Mouse (Mus musculus): ENCODE data around the gene Arhgap15. TPM values are rescaled to one million over a fixed set of nuclear protein-coding genes. Genes with fewer than 3 reads are reported as not detected.

Arhgap15 gene
- total RNA-seq, 1 experiment: not detected

- no peak for DNase-seq (ENCODE audit: low read depth, low spot score)
- Histone ChIP-seq H3K36me3 (ENCODE audit: control insufficient read depth, insufficient read depth, low read length, poor library complexity, severe bottlenecking) (no peaks in the 10 kb centered on the region), H3K27ac (ENCODE audit: insufficient read depth, low read depth, low read length, poor library complexity, severe bottlenecking) (no peak overlapping the region), H3K9ac (ENCODE audit: insufficient read depth, low read depth, low read length, poor library complexity, severe bottlenecking) (no peak overlapping the region), H3K9me3 (ENCODE audit: control insufficient read depth, insufficient read depth, low read depth, low read length) (no peaks in the 10 kb centered on the region), H3K4me1 (ENCODE audit: control insufficient read depth in 2 of 2, insufficient read depth in 2 of 2, low read length in 2 of 2, poor library complexity in 1 of 2) (no peaks in the 10 kb centered on the region), H3K4me3 (ENCODE audit: insufficient read depth in 1 of 2, low read depth in 1 of 2, low read length in 2 of 2, poor library complexity in 1 of 2, severe bottlenecking in 1 of 2) (no peak overlapping the region)
- no peak for TF ChIP-seq CHD2 (IDR thresholded peaks at IDR 0.05; ENCODE audit: low read depth, low read length)
- TF ChIP-seq HCFC1 (IDR thresholded peaks at IDR 0.05; ENCODE audit: borderline replicate concordance, insufficient read depth, low read length): no peak
- TF ChIP-seq ZC3H11A (IDR thresholded peaks at IDR 0.05; ENCODE audit: borderline replicate concordance, low read depth, low read length): no peak
- TF ChIP-seq MAFK (IDR thresholded peaks at IDR 0.05; ENCODE audit: insufficient read depth, low read depth, low read length): no peak
- TF ChIP-seq ZNF384 (IDR thresholded peaks at IDR 0.05; ENCODE audit: low read depth, low read length): no peak
- in situ Hi-C loops (cut with MboI; ENCODE audit: low sequenced_read_pairs in 2 of 2, unreplicated experiment in 2 of 2): no loop called here
Observed at GRCm38 (mm10) chr2:44044634-44045033, 296.0 kb downstream of the Arhgap15 start.

- Histone ChIP-seq H3K9ac (ENCODE audit: insufficient read depth, low read depth, low read length, poor library complexity, severe bottlenecking) (no peak overlapping the region), H3K9me3 (ENCODE audit: control insufficient read depth, insufficient read depth, low read depth, low read length) (no peaks in the 10 kb centered on the region), H3K4me3 (ENCODE audit: insufficient read depth in 1 of 2, low read depth in 1 of 2, low read length in 2 of 2, poor library complexity in 1 of 2, severe bottlenecking in 1 of 2) (no peak overlapping the region), H3K36me3 (ENCODE audit: control insufficient read depth, insufficient read depth, low read length, poor library complexity, severe bottlenecking) (no peaks in the 10 kb centered on the region), H3K27ac (ENCODE audit: insufficient read depth, low read depth, low read length, poor library complexity, severe bottlenecking) (no peak overlapping the region), H3K4me1 (ENCODE audit: control insufficient read depth in 2 of 2, insufficient read depth in 2 of 2, low read length in 2 of 2, poor library complexity in 1 of 2) (no peaks in the 10 kb centered on the region)
- in situ Hi-C loops (cut with MboI; ENCODE audit: low sequenced_read_pairs in 2 of 2, unreplicated experiment in 2 of 2): no loop called here
- no peak for TF ChIP-seq ZNF384 (IDR thresholded peaks at IDR 0.05; ENCODE audit: low read depth, low read length)
- no peak for TF ChIP-seq MAFK (IDR thresholded peaks at IDR 0.05; ENCODE audit: insufficient read depth, low read depth, low read length)
- DNase-seq (ENCODE audit: low read depth, low spot score): no peak
Observed at GRCm38 (mm10) chr2:44045231-44045630, 296.6 kb downstream of the Arhgap15 start.

- TF ChIP-seq HCFC1 (IDR thresholded peaks at IDR 0.05; ENCODE audit: borderline replicate concordance, insufficient read depth, low read length): no peak
- TF ChIP-seq ZNF384 (IDR thresholded peaks at IDR 0.05; ENCODE audit: low read depth, low read length): no peak
- no peak for TF ChIP-seq MAFK (IDR thresholded peaks at IDR 0.05; ENCODE audit: insufficient read depth, low read depth, low read length)
- no peak for TF ChIP-seq ZC3H11A (IDR thresholded peaks at IDR 0.05; ENCODE audit: borderline replicate concordance, low read depth, low read length)
- no peak for TF ChIP-seq CHD2 (IDR thresholded peaks at IDR 0.05; ENCODE audit: low read depth, low read length)
- no peak overlapping the region for H3K9ac ChIP-seq (ENCODE audit: insufficient read depth, low read depth, low read length, poor library complexity, severe bottlenecking)
- no peak overlapping the region for H3K27ac ChIP-seq (ENCODE audit: insufficient read depth, low read depth, low read length, poor library complexity, severe bottlenecking)
- H3K9me3 ChIP-seq (ENCODE audit: control insufficient read depth, insufficient read depth, low read depth, low read length): no peaks in the 10 kb centered on the region
- in situ Hi-C loops (cut with MboI; ENCODE audit: low sequenced_read_pairs in 2 of 2, unreplicated experiment in 2 of 2): no loop called here
- DNase-seq (ENCODE audit: low read depth, low spot score): no peak
- no peak overlapping the region for H3K4me3 ChIP-seq (ENCODE audit: insufficient read depth in 1 of 2, low read depth in 1 of 2, low read length in 2 of 2, poor library complexity in 1 of 2, severe bottlenecking in 1 of 2)
- H3K4me1 ChIP-seq (ENCODE audit: control insufficient read depth in 2 of 2, insufficient read depth in 2 of 2, low read length in 2 of 2, poor library complexity in 1 of 2): no peaks in the 10 kb centered on the region
- H3K36me3 ChIP-seq (ENCODE audit: control insufficient read depth, insufficient read depth, low read length, poor library complexity, severe bottlenecking): no peaks in the 10 kb centered on the region
Observed at GRCm38 (mm10) chr2:44060306-44060705, 311.7 kb downstream of the Arhgap15 start.

GRCm38 (mm10) chr2:44060716-44061115, 312.1 kb downstream of the Arhgap15 start:
- TF ChIP-seq MAFK (IDR thresholded peaks at IDR 0.05; ENCODE audit: insufficient read depth, low read depth, low read length): no peak
- no peak for TF ChIP-seq CHD2 (IDR thresholded peaks at IDR 0.05; ENCODE audit: low read depth, low read length)
- no peak for TF ChIP-seq HCFC1 (IDR thresholded peaks at IDR 0.05; ENCODE audit: borderline replicate concordance, insufficient read depth, low read length)
- no peak for TF ChIP-seq ZNF384 (IDR thresholded peaks at IDR 0.05; ENCODE audit: low read depth, low read length)
- no peak for TF ChIP-seq ZC3H11A (IDR thresholded peaks at IDR 0.05; ENCODE audit: borderline replicate concordance, low read depth, low read length)
- Histone ChIP-seq H3K9ac (ENCODE audit: insufficient read depth, low read depth, low read length, poor library complexity, severe bottlenecking) (no peak overlapping the region), H3K4me1 (ENCODE audit: control insufficient read depth in 2 of 2, insufficient read depth in 2 of 2, low read length in 2 of 2, poor library complexity in 1 of 2) (no peaks in the 10 kb centered on the region), H3K4me3 (ENCODE audit: insufficient read depth in 1 of 2, low read depth in 1 of 2, low read length in 2 of 2, poor library complexity in 1 of 2, severe bottlenecking in 1 of 2) (no peak overlapping the region), H3K27ac (ENCODE audit: insufficient read depth, low read depth, low read length, poor library complexity, severe bottlenecking) (no peak overlapping the region), H3K9me3 (ENCODE audit: control insufficient read depth, insufficient read depth, low read depth, low read length) (no peaks in the 10 kb centered on the region), H3K36me3 (ENCODE audit: control insufficient read depth, insufficient read depth, low read length, poor library complexity, severe bottlenecking) (no peaks in the 10 kb centered on the region)
- DNase-seq (ENCODE audit: low read depth, low spot score): no peak
- in situ Hi-C loops (cut with MboI; ENCODE audit: low sequenced_read_pairs in 2 of 2, unreplicated experiment in 2 of 2): no loop called here

- no peaks in the 10 kb centered on the region for H3K4me1 ChIP-seq (ENCODE audit: control insufficient read depth in 2 of 2, insufficient read depth in 2 of 2, low read length in 2 of 2, poor library complexity in 1 of 2)
- H3K4me3 ChIP-seq (ENCODE audit: insufficient read depth in 1 of 2, low read depth in 1 of 2, low read length in 2 of 2, poor library complexity in 1 of 2, severe bottlenecking in 1 of 2): no peak overlapping the region
- in situ Hi-C loops (cut with MboI; ENCODE audit: low sequenced_read_pairs in 2 of 2, unreplicated experiment in 2 of 2): no loop called here
- no peak for DNase-seq (ENCODE audit: low read depth, low spot score)
- H3K36me3 ChIP-seq (ENCODE audit: control insufficient read depth, insufficient read depth, low read length, poor library complexity, severe bottlenecking): no peaks in the 10 kb centered on the region
- no peak overlapping the region for H3K27ac ChIP-seq (ENCODE audit: insufficient read depth, low read depth, low read length, poor library complexity, severe bottlenecking)
- H3K9me3 ChIP-seq (ENCODE audit: control insufficient read depth, insufficient read depth, low read depth, low read length): no peaks in the 10 kb centered on the region
- no peak overlapping the region for H3K9ac ChIP-seq (ENCODE audit: insufficient read depth, low read depth, low read length, poor library complexity, severe bottlenecking)
- no peak for TF ChIP-seq ZC3H11A (IDR thresholded peaks at IDR 0.05; ENCODE audit: borderline replicate concordance, low read depth, low read length)
- TF ChIP-seq HCFC1 (IDR thresholded peaks at IDR 0.05; ENCODE audit: borderline replicate concordance, insufficient read depth, low read length): no peak
- TF ChIP-seq ZNF384 (IDR thresholded peaks at IDR 0.05; ENCODE audit: low read depth, low read length): no peak
- no peak for TF ChIP-seq CHD2 (IDR thresholded peaks at IDR 0.05; ENCODE audit: low read depth, low read length)
- no peak for TF ChIP-seq MAFK (IDR thresholded peaks at IDR 0.05; ENCODE audit: insufficient read depth, low read depth, low read length)
Observed at GRCm38 (mm10) chr2:44065067-44065466, 316.4 kb downstream of the Arhgap15 start.
